Mouse (Mus musculus) erythroblast, embryonic 14.5 days (primary cell): ENCODE data around the gene Eddm3b.

Experiments used
- GATA1 ChIP-seq: IDR thresholded peaks from 2 replicates; pipeline ENCODE4 v1.6.1; 2012; ENCODE audit warnings: low read length, inconsistent platforms, mixed read lengths
- TAL1 ChIP-seq: IDR thresholded peaks from 3 replicates; pipeline ENCODE4 v1.6.1; 2012; ENCODE audit warnings: low read length, inconsistent platforms, mixed read lengths

DNA sequence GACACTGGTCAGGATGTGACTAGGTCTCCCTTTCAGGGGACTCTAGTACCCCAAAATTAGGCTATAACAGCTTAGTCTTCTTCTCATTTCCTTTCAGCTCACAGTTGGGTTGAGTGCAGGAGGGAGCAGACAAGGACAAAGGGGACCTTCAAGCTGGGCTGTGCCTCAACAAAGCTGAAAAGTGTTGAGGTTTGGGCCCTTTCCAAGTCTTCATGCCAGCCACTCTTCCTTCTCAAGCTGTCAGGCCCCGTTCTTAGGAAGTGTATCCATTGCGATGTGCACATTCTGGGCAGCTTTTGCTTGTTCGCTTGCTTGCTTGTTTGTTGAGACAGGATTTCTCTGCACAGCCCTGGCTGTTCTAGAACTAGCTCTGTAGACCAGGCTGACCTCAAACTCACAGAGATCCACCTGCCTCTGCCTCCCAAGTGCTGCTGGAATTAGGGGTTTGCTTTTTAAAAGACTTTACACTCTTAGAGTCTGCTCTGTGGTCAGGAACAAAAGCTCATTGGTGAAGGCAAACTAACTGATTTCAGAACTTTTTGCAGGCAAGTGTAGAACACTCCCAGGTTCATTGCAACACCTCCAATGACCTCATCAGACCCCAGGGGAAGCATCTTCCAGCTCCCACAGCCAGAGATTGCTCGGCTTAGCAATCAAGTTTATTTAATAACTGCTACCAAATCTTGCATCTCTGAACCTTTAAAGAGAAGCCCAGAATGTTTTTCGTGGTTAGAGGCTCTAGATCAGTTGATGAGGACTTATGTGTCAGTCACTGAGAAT lies 19.9 kb upstream of the Eddm3b start:
- no peak for TF ChIP-seq TAL1
- TF ChIP-seq GATA1, result no peak
